Mouse (Mus musculus) heart, embryonic 14.5 days (tissue): ENCODE results near the gene Noxred1. TPM values are rescaled to one million over a fixed set of nuclear protein-coding genes. Genes with fewer than 3 reads are reported as not detected.

ENCODE experiments used
- ATAC-seq: fragments of 200-750 bp; cut with Nextera tagmentation; 2 replicates; pipeline ENCODE4 v1.8.0; 2017; ENCODE audit warnings: low read depth, moderate TSS enrichment; ENCODE audit not compliant: insufficient number of reproducible peaks, insufficient read depth, low FRiP score
- H3K27ac ChIP-seq, 2 experiments: fragments of 200-500 bp in 1 of 2; fragments of 300-500 bp in 1 of 2; sonication (generic) in 1 of 2; replicated peaks in 1 of 2; 2 replicates each; pipeline ENCODE4 v1.5.1; 2012 to 2014; ENCODE audit warnings: low read depth in 2 of 2, low read length in 2 of 2, control low read depth in 1 of 2, mild to moderate bottlenecking in 1 of 2, mixed read lengths in 1 of 2; ENCODE audit not compliant: control insufficient read depth in 1 of 2, insufficient read depth in 1 of 2
- H3K27me3 ChIP-seq: fragments of 300-500 bp; sonication (generic); 2 replicates; pipeline ENCODE4 v1.6.1; 2014; ENCODE audit warnings: mild to moderate bottlenecking, low read length, control low read depth; ENCODE audit not compliant: control insufficient read depth, insufficient read depth
- H3K36me3 ChIP-seq: fragments of 300-500 bp; sonication (generic); 2 replicates; pipeline ENCODE4 v1.6.1; 2014; ENCODE audit warnings: mild to moderate bottlenecking, control low read depth, low read length, mixed read lengths; ENCODE audit not compliant: control insufficient read depth, insufficient read depth
- H3K4me1 ChIP-seq, 2 experiments: fragments of 200-500 bp in 1 of 2; fragments of 300-500 bp in 1 of 2; sonication (generic) in 1 of 2; 2 replicates each; pipeline ENCODE4 v1.6.1; 2012 to 2014; ENCODE audit warnings: low read length in 2 of 2, control low read depth in 1 of 2, mixed read lengths in 1 of 2; ENCODE audit not compliant: control insufficient read depth in 2 of 2, insufficient read depth in 2 of 2
- H3K4me2 ChIP-seq: fragments of 300-500 bp; sonication (generic); 2 replicates; pipeline ENCODE4 v1.6.1; 2014; ENCODE audit warnings: mild to moderate bottlenecking, low read length
- H3K4me3 ChIP-seq, 2 experiments: fragments of 200-500 bp in 1 of 2; fragments of 300-500 bp in 1 of 2; sonication (generic) in 1 of 2; 2 replicates each; pipeline ENCODE4 v1.5.1; 2012 to 2014; ENCODE audit warnings: low read length in 2 of 2, mild to moderate bottlenecking in 2 of 2, control low read depth in 1 of 2, low read depth in 1 of 2, moderate library complexity in 1 of 2; ENCODE audit not compliant: control insufficient read depth in 1 of 2, insufficient read depth in 1 of 2
- H3K9ac ChIP-seq: fragments of 300-500 bp; sonication (generic); 2 replicates; pipeline ENCODE4 v1.6.1; 2014; ENCODE audit warnings: mild to moderate bottlenecking, low read length
- H3K9me3 ChIP-seq: fragments of 300-500 bp; sonication (generic); 2 replicates; pipeline ENCODE4 v1.6.1; 2016; ENCODE audit warnings: low read length, control low read depth; ENCODE audit not compliant: control insufficient read depth
- WGBS: fragments of 180-500 bp; shearing (Covaris S2); extraction: QIAGEN DNeasy Blood & Tissue Kit; methylation state at CpG from one replicate; pipeline ENCODE4 v1.1.7; 2014; 5-methylcytosine and 5-hydroxymethylcytosine counted together
- microRNA-seq: library from miRNA; unstranded; fragments of <30 nt; microRNA quantifications from one replicate; pipeline ENCODE4, GENCODE M21; 2016
- polyA plus RNA-seq: library from polyadenylated mRNA; unstranded; fragments of >200 nt; fragmentation: Nextera tagmentation; extraction: Ambion mirVana; gene quantifications from 2 replicates; pipeline ENCODE4 v1.2.1, GENCODE M21; 2014

Gene Noxred1
- polyA plus RNA-seq, 1 experiment from 2014 or later = 0.63 TPM

DNA sequence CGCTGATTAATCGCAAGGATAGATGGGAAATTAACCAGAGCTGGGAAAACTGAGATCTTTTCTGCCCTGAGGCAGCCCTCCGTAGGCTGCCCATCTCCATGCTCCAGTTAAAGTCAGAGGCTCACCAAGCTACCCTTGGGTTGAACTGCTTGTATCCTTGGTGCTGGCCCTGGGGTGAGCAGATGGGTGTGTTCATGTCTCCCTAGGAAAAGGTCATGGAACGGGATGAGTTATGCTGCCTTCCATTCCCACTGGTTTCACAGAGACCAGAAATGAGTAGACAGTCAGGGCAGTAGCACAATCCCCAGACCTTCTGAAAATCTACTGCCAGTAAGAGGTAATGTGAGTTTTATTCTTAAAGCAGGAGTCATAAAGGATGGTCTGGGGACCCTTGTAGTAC lies 60.9 kb downstream of the Noxred1 start:
- no peaks in the 10 kb centered on the region for H3K36me3 ChIP-seq
- no peaks in the 10 kb centered on the region for H3K9me3 ChIP-seq
- H3K9ac ChIP-seq = no peak overlapping the region
- no peak overlapping the region for H3K4me3 ChIP-seq
- H3K27ac ChIP-seq = no peak overlapping the region
- H3K4me2 ChIP-seq = no peak overlapping the region
- H3K4me1 ChIP-seq = no peaks in the 10 kb centered on the region
- WGBS = 95% methylated on average over 4 of the region's 4 CpGs
- H3K27me3 ChIP-seq = no peaks in the 10 kb centered on the region
- no peak for ATAC-seq

- H3K4me1 ChIP-seq = no peaks in the 10 kb centered on the region
- no peaks in the 10 kb centered on the region for H3K9me3 ChIP-seq
- H3K4me3 ChIP-seq = no peak overlapping the region
- H3K27me3 ChIP-seq = no peaks in the 10 kb centered on the region
- H3K27ac ChIP-seq = no peak overlapping the region
- peaks cover 13% of the 10 kb centered on the region; the same call in 1 of the 2 replicates for H3K36me3 ChIP-seq
- WGBS = 53% methylated on average over 4 of the region's 4 CpGs
- no peak overlapping the region for H3K9ac ChIP-seq
- no peak overlapping the region for H3K4me2 ChIP-seq
- ATAC-seq = no peak
Measured at GRCm38 (mm10) chr12:87175194-87175946, 63.2 kb downstream of the Noxred1 start.

Small RNA genes lying within 50 kb of the gene (microRNA-seq; reads per million reads assigned to microRNA genes)
- gene Gm47293 = not detected

Other genes with a start within 250 kb of the Noxred1 start
- 0.09 TPM in 2 replicates for gene Zdhhc22, start 248.3 kb downstream of the Noxred1 start, polyA plus RNA-seq
- gene Tmem63c, start 217.4 kb downstream of the Noxred1 start, polyA plus RNA-seq = 0.05 and 0.35 TPM in 2 replicates
- 0.27 and 0.28 TPM in 2 replicates for gene Ngb, start 136.2 kb downstream of the Noxred1 start, polyA plus RNA-seq
- 39.3 and 42.7 TPM in 2 replicates for gene Gstz1, start 91.6 kb downstream of the Noxred1 start, polyA plus RNA-seq
- gene Pomt2, start 90.8 kb downstream of the Noxred1 start, polyA plus RNA-seq = 13.5 and 14.1 TPM in 2 replicates
- 0.55 and 0.89 TPM in 2 replicates for gene Samd15, start 39.0 kb downstream of the Noxred1 start, polyA plus RNA-seq
- 1.8 and 2.5 TPM in 2 replicates for gene Tmed8, start 38.3 kb downstream of the Noxred1 start, polyA plus RNA-seq
- gene Vipas39, start 27.5 kb upstream of the Noxred1 start, polyA plus RNA-seq = 39.2 and 40.0 TPM in 2 replicates
- gene Ahsa1, start 27.7 kb upstream of the Noxred1 start, polyA plus RNA-seq = 150 and 167 TPM in 2 replicates
- 0.46 and 0.70 TPM in 2 replicates for gene Ism2, start 61.0 kb upstream of the Noxred1 start, polyA plus RNA-seq
- 69.1 and 79.3 TPM in 2 replicates for gene Sptlc2, start 149.6 kb upstream of the Noxred1 start, polyA plus RNA-seq
- gene Slirp, start 205.2 kb upstream of the Noxred1 start, polyA plus RNA-seq = 248 and 265 TPM in 2 replicates
- 29.5 and 36.1 TPM in 2 replicates for gene Alkbh1, start 205.3 kb upstream of the Noxred1 start, polyA plus RNA-seq
- 78.0 and 84.0 TPM in 2 replicates for gene Snw1, start 233.5 kb upstream of the Noxred1 start, polyA plus RNA-seq